Mouse (Mus musculus) kidney, adult 2 months (tissue): ENCODE data around the gene Hoxb5. TPM values are rescaled to one million over a fixed set of nuclear protein-coding genes. Genes with fewer than 3 reads are reported as not detected.

Experiments used
- DNase-seq: peaks from one replicate; pipeline ENCODE4 v3.0.0; 2021
- H3K27ac ChIP-seq: fragments of 200-500 bp; 2 replicates; pipeline ENCODE4 v1.5.1; 2012; ENCODE audit warnings: low read depth, low read length, control low read depth, inconsistent platforms; ENCODE audit not compliant: insufficient read depth
- H3K27me3 ChIP-seq: fragments of 200-500 bp; replicated peaks from 2 replicates; pipeline ENCODE4 v1.6.1; 2012; ENCODE audit warnings: mild to moderate bottlenecking, moderate library complexity, low read length, inconsistent platforms; ENCODE audit not compliant: control insufficient read depth, insufficient read depth
- H3K36me3 ChIP-seq: fragments of 200-500 bp; 2 replicates; pipeline ENCODE4 v1.6.1; 2012; ENCODE audit warnings: mild to moderate bottlenecking, moderate library complexity, low read length, inconsistent platforms; ENCODE audit not compliant: control insufficient read depth, insufficient read depth
- H3K4me1 ChIP-seq: fragments of 200-500 bp; 2 replicates; pipeline ENCODE4 v1.6.1; 2011; ENCODE audit warnings: low read length; ENCODE audit not compliant: control insufficient read depth, insufficient read depth
- H3K4me3 ChIP-seq: fragments of 200-500 bp; 2 replicates; pipeline ENCODE4 v1.5.1; 2011; ENCODE audit warnings: mild to moderate bottlenecking, low read depth, low read length, control low read depth; ENCODE audit not compliant: insufficient read depth
- CTCF ChIP-seq: fragments of 200-500 bp; conservative IDR thresholded peaks from 2 replicates; pipeline ENCODE4 v1.5.1; 2011; ENCODE audit warnings: low read depth, mild to moderate bottlenecking, control low read depth, low read length, moderate library complexity, mixed read lengths; ENCODE audit not compliant: insufficient read depth, insufficient read length
- POLR2A ChIP-seq: fragments of 200-500 bp; IDR thresholded peaks from one replicate; pipeline ENCODE4 v1.6.1; 2011; ENCODE audit warnings: low read depth, low read length, control low read depth
- WGBS: fragments of 180-500 bp; shearing (Covaris S2); methylation state at CpG from one replicate; pipeline ENCODE4 v1.1.7; 2018; 5-methylcytosine and 5-hydroxymethylcytosine counted together
- polyA plus RNA-seq: library from polyadenylated mRNA; depleted of rRNA; stranded (reverse); fragments of >200 nt; gene quantifications from 2 replicates; pipeline ENCODE4 v1.2.3, GENCODE M21; 2012

Gene Hoxb5
- polyA plus RNA-seq, 1 experiment: 7.7 TPM

DNA sequence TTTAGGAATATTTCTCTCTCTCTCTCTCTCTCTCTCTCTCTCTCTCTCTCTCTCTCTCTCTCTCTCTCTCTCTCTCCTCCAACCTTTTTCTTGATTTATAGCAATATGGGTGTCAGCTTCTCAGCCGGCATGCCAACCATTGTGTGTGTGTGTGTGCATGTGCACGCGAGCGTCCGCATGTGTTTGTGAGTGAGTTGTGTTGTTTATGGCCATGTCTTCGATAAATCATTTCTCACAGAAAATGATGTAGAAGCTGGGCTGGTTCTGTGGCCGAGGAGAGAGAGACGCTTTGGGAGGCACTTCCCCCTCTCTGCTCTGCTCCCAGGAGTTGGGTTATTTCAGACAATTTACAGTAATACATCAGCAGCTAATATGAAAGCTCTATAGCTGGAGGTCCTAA, 25.5 kb downstream of the Hoxb5 start:
- DNase-seq: no peak
- Histone ChIP-seq H3K4me3 (no peak overlapping the region), H3K27me3 (no peaks in the 10 kb centered on the region), H3K4me1 (peaks cover 18% of the 10 kb centered on the region), H3K27ac (peak overlapping the region; percentile 39; the same call in 1 of the 2 replicates), H3K36me3 (no peaks in the 10 kb centered on the region; the same call in 1 of the 2 replicates)
- TF ChIP-seq POLR2A (no peak), CTCF (no peak)
- WGBS: 37% methylated on average over 8 of the region's 8 CpGs

- 25% methylated on average over 8 of the region's 8 CpGs for WGBS
- H3K36me3 ChIP-seq: no peaks in the 10 kb centered on the region; the same call in 1 of the 2 replicates
- peaks cover 43% of the 10 kb centered on the region for H3K4me1 ChIP-seq
- no peak for DNase-seq
- no peaks in the 10 kb centered on the region for H3K27me3 ChIP-seq
- peak overlapping the region; percentile 51; the same call in 1 of the 2 replicates for H3K27ac ChIP-seq
- TF ChIP-seq CTCF: no peak
- no peak overlapping the region for H3K4me3 ChIP-seq
Measured at GRCm38 (mm10) chr11:96332105-96332504, 29.0 kb downstream of the Hoxb5 start.

GRCm38 (mm10) chr11:96332618-96333032, 29.5 kb downstream of the Hoxb5 start:
- Histone ChIP-seq H3K36me3 (no peaks in the 10 kb centered on the region), H3K4me1 (peaks cover 47% of the 10 kb centered on the region), H3K27ac (peak overlapping the region; percentile 14; the same call in 1 of the 2 replicates), H3K4me3 (no peak overlapping the region), H3K27me3 (no peaks in the 10 kb centered on the region)
- DNase-seq: no peak
- TF ChIP-seq CTCF (no peak), POLR2A (no peak)
- 39% methylated on average over 35 of the region's 35 CpGs for WGBS

GRCm38 (mm10) chr11:96333241-96334001, 30.3 kb downstream of the Hoxb5 start:
- no peaks in the 10 kb centered on the region for H3K27me3 ChIP-seq
- H3K36me3 ChIP-seq: no peaks in the 10 kb centered on the region
- DNase-seq: no peak
- peaks cover 51% of the 10 kb centered on the region for H3K4me1 ChIP-seq
- peak overlapping the region; percentile 14 for H3K27ac ChIP-seq
- WGBS: 48% methylated on average over 17 of the region's 17 CpGs
- no peak overlapping the region for H3K4me3 ChIP-seq
- TF ChIP-seq CTCF (no peak), POLR2A (no peak)

DNA sequence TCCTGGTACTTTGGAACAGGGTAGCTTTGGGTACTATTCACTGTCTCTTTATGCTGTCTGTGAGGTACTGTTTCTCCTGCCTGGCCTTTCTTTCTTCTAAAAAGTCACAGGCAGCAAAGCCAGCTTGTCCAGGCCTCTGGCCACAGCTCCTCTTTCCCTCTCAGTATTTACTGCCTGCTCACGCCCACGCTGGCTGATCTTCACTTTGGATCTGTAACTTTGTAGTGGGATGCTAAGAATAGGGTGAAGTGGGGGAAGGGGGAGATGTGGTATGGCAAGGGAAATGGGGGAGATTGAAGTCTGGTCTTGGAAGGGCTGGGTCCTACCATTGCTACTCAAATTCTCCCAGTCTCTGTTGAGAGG, 30.8 kb downstream of the Hoxb5 start:
- no peak overlapping the region for H3K4me3 ChIP-seq
- peaks cover 56% of the 10 kb centered on the region for H3K4me1 ChIP-seq
- no peaks in the 10 kb centered on the region for H3K36me3 ChIP-seq
- WGBS: 43% methylated on average over 2 of the region's 2 CpGs
- TF ChIP-seq POLR2A: no peak
- no peak for TF ChIP-seq CTCF
- H3K27me3 ChIP-seq: no peaks in the 10 kb centered on the region
- H3K27ac ChIP-seq: peak overlapping the region; percentile 14; the same call in 1 of the 2 replicates
- DNase-seq: no peak

- H3K4me3 ChIP-seq: no peak overlapping the region
- 23% methylated on average over 3 of the region's 3 CpGs for WGBS
- TF ChIP-seq CTCF (no peak), POLR2A (no peak)
- no peaks in the 10 kb centered on the region for H3K27me3 ChIP-seq
- H3K36me3 ChIP-seq: no peaks in the 10 kb centered on the region
- H3K27ac ChIP-seq: peak overlapping the region; percentile 83
- DNase-seq: peak; percentile 66
- H3K4me1 ChIP-seq: peaks cover 64% of the 10 kb centered on the region
Measured at GRCm38 (mm10) chr11:96334998-96335397, 31.9 kb downstream of the Hoxb5 start.

GRCm38 (mm10) chr11:96336597-96336996, 33.5 kb downstream of the Hoxb5 start:
- WGBS: 21% methylated on average over 2 of the region's 2 CpGs
- Histone ChIP-seq H3K4me1 (peaks cover 63% of the 10 kb centered on the region), H3K4me3 (no peak overlapping the region), H3K27me3 (no peaks in the 10 kb centered on the region), H3K36me3 (no peaks in the 10 kb centered on the region), H3K27ac (peak overlapping the region; percentile 43)
- TF ChIP-seq POLR2A: no peak
- no peak for TF ChIP-seq CTCF
- peak; percentile 81 for DNase-seq
